Mouse (Mus musculus) kidney, embryonic 16.5 days (tissue): Measurements from ENCODE around the gene Sox12. TPM values are rescaled to one million over a fixed set of nuclear protein-coding genes. Genes with fewer than 3 reads are reported as not detected.
A peak's percentile ranks its signal among the peaks of the same experiment; 100 is the strongest.
"Not testable (repeated sequence)": the region's sequence is repeated elsewhere in the genome, so short reads cannot be mapped to it uniquely, and the experiment has no call there.

Experiments
- ATAC-seq: fragments of 200-750 bp; cut with Nextera tagmentation; 2 replicates; pipeline ENCODE4 v1.8.0; 2017; ENCODE audit warnings: moderate TSS enrichment; ENCODE audit not compliant: low FRiP score, low TSS enrichment
- H3K27ac ChIP-seq: fragments of 300-500 bp; sonication (generic); 2 replicates; pipeline ENCODE4 v1.5.1; 2014; ENCODE audit warnings: low read length
- H3K27me3 ChIP-seq: fragments of 300-500 bp; sonication (generic); 2 replicates; pipeline ENCODE4 v1.6.1; 2014; ENCODE audit warnings: low read length, control low read depth, mixed read lengths; ENCODE audit not compliant: insufficient read depth
- H3K36me3 ChIP-seq: fragments of 300-500 bp; sonication (generic); 2 replicates; pipeline ENCODE4 v1.6.1; 2014; ENCODE audit warnings: low read length, control low read depth, mixed read lengths; ENCODE audit not compliant: insufficient read depth
- H3K4me1 ChIP-seq: fragments of 300-500 bp; sonication (generic); 2 replicates; pipeline ENCODE4 v1.6.1; 2014; ENCODE audit warnings: low read length, control low read depth, mixed read lengths; ENCODE audit not compliant: insufficient read depth
- H3K4me2 ChIP-seq: fragments of 300-500 bp; sonication (generic); replicated peaks from 2 replicates; pipeline ENCODE4 v1.6.1; 2014; ENCODE audit warnings: low read depth, low read length
- H3K4me3 ChIP-seq: fragments of 300-500 bp; sonication (generic); 2 replicates; pipeline ENCODE4 v1.5.1; 2014; ENCODE audit warnings: mild to moderate bottlenecking, low read length
- H3K9ac ChIP-seq: fragments of 300-500 bp; sonication (generic); replicated peaks from 2 replicates; pipeline ENCODE4 v1.6.1; 2014; ENCODE audit warnings: low read length
- H3K9me3 ChIP-seq: fragments of 300-500 bp; sonication (generic); 2 replicates; pipeline ENCODE4 v1.6.1; 2016; ENCODE audit warnings: low read length, control low read depth
- WGBS: fragments of 180-500 bp; shearing (Covaris S2); extraction: QIAGEN DNeasy Blood & Tissue Kit; methylation state at CpG from one replicate; pipeline ENCODE4 v1.1.7; 2014; 5-methylcytosine and 5-hydroxymethylcytosine counted together
- polyA plus RNA-seq: library from polyadenylated mRNA; unstranded; fragments of >200 nt; fragmentation: Nextera tagmentation; extraction: Ambion mirVana; gene quantifications from 2 replicates; pipeline ENCODE4 v1.2.1, GENCODE M21; 2015

Sox12 gene
- polyA plus RNA-seq, 1 experiment from 2014 or later: 8.9 TPM

DNA sequence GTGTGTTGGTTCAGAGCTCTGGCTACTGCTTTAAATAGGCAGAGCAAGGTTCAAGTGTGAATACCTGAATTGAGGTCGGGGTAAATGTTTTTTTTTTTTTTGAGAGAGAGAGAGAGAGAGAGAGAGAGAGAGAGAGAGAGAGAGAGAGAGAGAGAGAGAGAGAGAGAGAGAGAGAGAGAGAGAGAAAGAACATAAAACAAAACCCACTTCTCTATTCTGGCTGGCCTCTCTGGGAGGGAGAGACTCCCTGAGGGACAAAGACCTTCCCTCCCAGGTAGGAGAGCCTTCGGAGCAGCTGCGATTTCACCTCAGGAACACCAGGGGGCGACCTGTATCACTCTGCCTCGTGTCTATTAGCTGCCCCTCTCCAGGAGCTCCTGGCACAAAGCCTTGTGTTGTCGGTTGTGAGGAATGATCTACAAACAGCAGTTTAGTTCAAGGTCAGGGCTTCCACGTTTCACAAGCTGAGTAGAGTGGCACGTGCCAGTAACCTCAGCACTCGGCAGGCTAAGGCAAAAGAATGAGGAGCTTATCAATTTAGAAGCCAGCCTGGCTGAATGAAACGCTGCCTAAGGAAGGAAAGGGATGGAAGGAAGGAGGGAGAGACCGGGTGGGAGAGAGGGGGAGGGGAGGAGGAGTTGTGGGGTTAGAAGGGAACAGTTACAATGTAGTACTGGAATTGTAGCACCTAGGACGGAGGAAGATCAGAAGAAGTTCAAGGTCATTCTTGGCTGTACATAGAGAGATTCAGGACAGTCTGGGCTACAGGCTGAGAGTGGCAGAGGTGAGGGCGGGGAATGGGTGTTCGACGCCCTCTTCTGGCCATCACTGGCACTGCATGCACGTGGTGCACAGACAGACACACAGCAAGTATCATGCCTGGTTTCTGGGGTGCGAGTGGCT, 34.4 kb downstream of the Sox12 start:
- H3K4me3 ChIP-seq: peak overlapping the region; percentile 4; the same call in 1 of the 2 replicates
- no peaks in the 10 kb centered on the region for H3K27me3 ChIP-seq
- ATAC-seq: peak; percentile 77
- H3K4me1 ChIP-seq: no peaks in the 10 kb centered on the region
- H3K4me2 ChIP-seq: peak overlapping the region; percentile 36
- peak overlapping the region; percentile 44 for H3K27ac ChIP-seq
- peak overlapping the region; percentile 52 for H3K9ac ChIP-seq
- WGBS: 11% methylated on average over 17 of the region's 17 CpGs
- H3K36me3 ChIP-seq: no peaks in the 10 kb centered on the region
- no peaks in the 10 kb centered on the region for H3K9me3 ChIP-seq

DNA sequence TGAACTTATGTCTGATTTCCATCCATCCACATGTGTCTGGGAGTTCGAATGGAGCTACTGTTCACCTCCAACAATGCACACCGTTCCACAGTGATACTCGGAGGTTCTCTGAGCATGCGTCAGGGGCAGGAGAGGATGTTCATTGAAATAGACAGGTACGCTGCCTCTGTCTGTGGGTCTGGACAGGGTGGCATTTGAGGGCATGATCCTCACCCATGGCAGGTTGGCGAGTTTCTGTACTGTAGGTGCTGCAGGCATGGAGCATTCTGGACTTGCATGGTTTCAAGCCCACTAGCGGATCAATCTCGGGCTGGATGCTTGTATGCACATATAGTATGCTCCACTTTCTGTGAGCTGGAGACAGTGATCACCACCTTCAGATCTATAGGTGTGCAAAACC, 36.7 kb downstream of the Sox12 start:
- Histone ChIP-seq H3K27me3 (no peaks in the 10 kb centered on the region), H3K4me1 (no peaks in the 10 kb centered on the region), H3K36me3 (no peaks in the 10 kb centered on the region), H3K9me3 (no peaks in the 10 kb centered on the region), H3K9ac (no peak overlapping the region), H3K27ac (no peak overlapping the region), H3K4me2 (no peak overlapping the region), H3K4me3 (no peak overlapping the region)
- WGBS: 93% methylated on average over 8 of the region's 8 CpGs
- no peak for ATAC-seq

DNA sequence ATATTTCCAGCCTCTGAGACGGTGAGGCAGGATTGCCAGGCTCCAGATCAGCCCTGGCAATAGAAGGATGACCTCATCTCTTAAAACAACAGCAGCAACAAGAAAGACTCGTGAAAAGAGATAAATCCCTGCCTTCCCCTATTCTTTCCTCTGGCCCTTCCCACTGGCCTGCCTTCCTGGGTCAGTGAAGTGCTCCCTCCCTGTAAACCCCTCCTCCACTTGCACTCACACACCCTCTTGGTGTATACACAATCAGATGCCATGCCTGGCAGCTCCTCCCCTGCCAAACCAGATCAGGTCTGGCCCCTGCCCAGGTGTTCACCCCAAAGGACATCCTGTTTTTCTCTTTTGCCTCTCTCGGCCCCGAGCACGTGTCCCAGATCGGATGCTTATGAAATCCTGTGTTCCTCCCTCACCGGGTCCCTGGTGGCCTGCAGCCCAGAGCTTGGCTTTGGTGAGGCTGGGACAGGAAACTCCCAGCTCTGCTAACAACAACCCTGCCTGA, 37.5 kb downstream of the Sox12 start:
- Histone ChIP-seq H3K27ac (0 out of 2 replicates have a peak overlapping the region, but pooled peaks have one; percentile 21), H3K36me3 (no peaks in the 10 kb centered on the region), H3K9me3 (no peaks in the 10 kb centered on the region), H3K4me3 (no peak overlapping the region), H3K4me2 (no peak overlapping the region), H3K27me3 (no peaks in the 10 kb centered on the region), H3K9ac (no peak overlapping the region), H3K4me1 (no peaks in the 10 kb centered on the region)
- WGBS: 27% methylated on average over 7 of the region's 7 CpGs
- ATAC-seq: no peak

DNA sequence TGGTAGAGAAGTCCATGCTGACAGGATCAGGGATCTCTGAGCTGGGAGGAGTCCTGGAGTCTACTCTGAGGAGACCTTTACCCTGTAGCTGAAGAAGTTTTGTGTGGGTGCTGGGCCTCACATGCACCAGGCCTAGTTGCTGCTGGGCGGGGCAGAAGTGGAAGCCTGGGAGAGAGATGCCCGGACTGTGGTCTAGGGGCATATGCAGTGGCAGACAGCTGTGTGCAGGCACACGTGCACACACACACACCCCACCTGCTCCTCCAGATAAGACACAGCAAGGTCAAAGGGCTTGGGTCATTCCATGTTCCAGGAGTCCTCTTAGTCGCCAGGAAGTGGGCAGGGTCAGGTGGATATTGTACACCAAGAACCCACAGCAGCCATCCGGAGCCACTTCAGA, 38.2 kb downstream of the Sox12 start:
- H3K4me3 ChIP-seq: no peak overlapping the region
- H3K9ac ChIP-seq: no peak overlapping the region
- H3K4me1 ChIP-seq: no peaks in the 10 kb centered on the region
- no peaks in the 10 kb centered on the region for H3K36me3 ChIP-seq
- no peak overlapping the region for H3K4me2 ChIP-seq
- no peak for ATAC-seq
- H3K9me3 ChIP-seq: no peaks in the 10 kb centered on the region
- H3K27me3 ChIP-seq: no peaks in the 10 kb centered on the region
- no peak overlapping the region for H3K27ac ChIP-seq
- WGBS: 54% methylated on average over 5 of the region's 5 CpGs

DNA sequence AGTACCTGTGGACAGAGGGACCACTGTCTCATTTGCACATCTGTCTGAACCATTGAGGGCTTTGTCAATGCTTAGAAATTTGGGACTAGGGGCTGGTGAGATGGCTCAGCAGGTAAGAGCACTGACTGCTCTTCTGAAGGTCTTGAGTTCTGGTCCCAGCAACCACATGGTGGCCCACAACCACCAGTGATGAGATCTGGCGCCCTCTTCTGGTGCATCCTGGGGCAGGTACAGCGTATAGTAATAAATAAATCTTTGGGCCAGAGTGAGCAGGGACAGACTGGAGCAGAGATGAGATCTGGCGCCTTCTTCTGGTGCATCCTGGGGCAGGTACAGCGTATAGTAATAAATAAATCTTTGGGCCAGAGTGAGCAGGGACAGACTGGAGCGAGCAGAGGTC, 38.9 kb downstream of the Sox12 start:
- not testable (repeated sequence) for H3K4me2 ChIP-seq, ATAC-seq, H3K27me3 ChIP-seq, H3K9me3 ChIP-seq, H3K36me3 ChIP-seq, H3K4me3 ChIP-seq, H3K9ac ChIP-seq, H3K4me1 ChIP-seq, H3K27ac ChIP-seq
- WGBS: 75% methylated on average over 5 of the region's 5 CpGs

DNA sequence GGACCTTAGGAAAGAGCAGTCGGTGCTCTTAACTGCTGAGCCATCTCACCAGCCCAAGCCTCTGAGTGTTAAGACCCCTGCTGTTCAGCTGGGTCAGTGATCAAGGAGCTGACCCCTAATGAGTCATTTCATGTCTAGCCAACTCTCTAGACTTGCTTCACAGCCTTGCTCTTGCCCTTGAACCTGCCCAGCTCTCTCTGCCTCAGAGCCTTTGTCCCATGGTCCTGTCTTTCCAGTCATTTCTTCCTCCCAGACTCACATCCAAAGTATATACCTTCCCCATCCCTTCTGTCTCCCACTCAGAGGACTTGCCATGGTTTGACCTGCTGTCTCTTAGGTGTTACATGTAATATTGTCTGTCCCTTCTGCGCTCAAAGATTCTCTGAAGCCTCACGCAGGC, 40.6 kb downstream of the Sox12 start:
- ATAC-seq: no peak
- no peak overlapping the region for H3K27ac ChIP-seq
- 79% methylated on average over 3 of the region's 3 CpGs for WGBS

DNA sequence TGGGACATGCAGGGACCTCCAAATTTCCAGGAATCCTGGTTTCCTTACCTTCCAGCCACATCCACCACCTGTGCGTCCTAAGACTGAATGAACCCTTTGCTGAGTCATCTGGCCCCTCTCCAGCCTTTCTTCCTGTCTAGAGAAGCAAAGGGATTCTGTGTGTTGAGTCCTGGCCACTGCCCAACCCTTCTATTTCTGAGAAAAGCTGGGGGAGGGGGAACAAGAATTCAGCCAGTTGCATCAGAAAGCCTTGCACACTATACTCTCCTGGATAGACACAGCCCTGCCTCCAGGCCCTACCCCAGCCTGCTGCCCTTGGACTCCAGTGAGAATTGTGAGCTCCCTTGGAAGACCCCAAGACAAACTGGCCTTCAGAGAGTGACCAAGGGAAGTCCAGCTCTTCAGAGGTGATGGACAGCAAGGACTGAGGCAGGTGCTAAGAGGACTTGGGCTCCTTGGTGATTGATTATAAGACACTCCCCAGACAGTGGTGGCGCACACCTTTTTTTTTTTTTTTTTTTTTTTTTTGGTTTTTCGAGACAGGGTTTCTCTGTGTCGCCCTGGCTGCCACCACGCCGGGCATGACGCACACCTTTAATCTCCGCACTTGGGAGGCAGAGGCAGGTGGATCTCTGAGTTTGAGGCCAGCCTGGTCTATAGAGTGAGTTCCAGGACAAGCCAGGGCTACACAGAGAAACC, 47.9 kb downstream of the Sox12 start:
- WGBS: 86% methylated on average over 8 of the region's 8 CpGs
- 0 out of 2 replicates have a peak, but pooled peaks have one; percentile 42 for ATAC-seq
- no peaks in the 10 kb centered on the region for H3K36me3 ChIP-seq
- no peak overlapping the region for H3K27ac ChIP-seq
- H3K9ac ChIP-seq: no peak overlapping the region
- no peak overlapping the region for H3K4me2 ChIP-seq
- no peaks in the 10 kb centered on the region for H3K9me3 ChIP-seq
- no peaks in the 10 kb centered on the region for H3K27me3 ChIP-seq
- no peak overlapping the region for H3K4me3 ChIP-seq
- H3K4me1 ChIP-seq: 0 out of 2 replicates have a peak, but pooled peaks cover 5% of the 10 kb centered on the region

More for the DNA sequence above, 40.6 kb downstream of the Sox12 start:
- Histone ChIP-seq H3K4me2 (no peak overlapping the region), H3K27me3 (no peaks in the 10 kb centered on the region), H3K36me3 (no peaks in the 10 kb centered on the region), H3K9me3 (no peaks in the 10 kb centered on the region), H3K9ac (no peak overlapping the region), H3K4me1 (no peaks in the 10 kb centered on the region), H3K4me3 (no peak overlapping the region)

DNA sequence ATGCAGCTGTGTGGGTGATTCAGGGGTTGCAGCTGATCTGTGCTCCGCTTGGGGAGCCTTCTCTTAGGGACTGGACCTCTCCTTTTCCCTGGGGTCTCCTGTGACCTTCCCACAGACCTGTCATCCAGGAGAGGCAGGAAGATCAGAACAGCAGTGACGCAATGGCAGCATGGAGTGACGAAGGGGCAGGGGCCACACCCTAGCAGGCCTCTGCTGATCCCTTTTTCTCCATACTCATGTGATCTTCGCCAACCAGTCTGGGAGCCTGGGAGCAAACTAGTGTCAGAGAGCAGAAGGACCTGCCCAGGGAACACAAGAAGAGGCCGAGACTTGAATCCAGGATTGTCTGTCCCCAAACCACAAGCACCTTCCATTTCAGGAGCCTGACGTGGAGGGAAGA, 48.7 kb downstream of the Sox12 start:
- Histone ChIP-seq H3K36me3 (no peaks in the 10 kb centered on the region), H3K9ac (no peak overlapping the region), H3K27ac (no peak overlapping the region), H3K9me3 (no peaks in the 10 kb centered on the region), H3K27me3 (no peaks in the 10 kb centered on the region), H3K4me1 (peaks cover 8% of the 10 kb centered on the region; the same call in 1 of the 2 replicates), H3K4me2 (no peak overlapping the region), H3K4me3 (no peak overlapping the region)
- ATAC-seq: no peak
- 82% methylated on average over 6 of the region's 6 CpGs for WGBS

DNA sequence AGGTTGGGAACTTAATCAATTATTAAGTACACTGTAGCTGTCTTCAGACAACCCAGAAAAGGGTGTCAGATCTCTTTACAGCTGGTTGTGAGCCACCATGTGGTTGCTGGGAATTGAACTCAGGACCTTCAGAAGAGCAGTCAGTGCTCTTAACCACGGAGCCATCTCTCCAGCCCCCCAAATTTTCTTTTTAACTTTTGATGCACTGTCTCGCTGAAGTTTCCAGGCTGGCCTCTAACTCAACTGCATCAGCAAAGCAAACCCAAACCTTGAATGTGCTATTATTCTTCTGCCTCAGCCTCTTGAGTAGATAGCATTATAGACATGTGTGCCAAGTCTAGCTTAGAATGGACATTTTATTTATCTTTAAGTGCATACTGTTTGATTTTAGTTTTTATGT, 50.1 kb downstream of the Sox12 start:
- H3K36me3 ChIP-seq: no peaks in the 10 kb centered on the region
- no peak for ATAC-seq
- H3K27ac ChIP-seq: no peak overlapping the region
- peaks cover 11% of the 10 kb centered on the region; the same call in 1 of the 2 replicates for H3K4me1 ChIP-seq
- H3K9ac ChIP-seq: no peak overlapping the region
- H3K27me3 ChIP-seq: no peaks in the 10 kb centered on the region
- 83% methylated on average over 2 of the region's 2 CpGs for WGBS
- H3K9me3 ChIP-seq: no peaks in the 10 kb centered on the region
- H3K4me2 ChIP-seq: no peak overlapping the region
- no peak overlapping the region for H3K4me3 ChIP-seq
